Comparison of ENCODE assay signal across 28 mouse cellular contexts in genomic region chrX:12241751-12242150, GRCm38 (mm10).
A peak's percentile ranks its signal among the peaks of the same experiment; 100 is the strongest.
DNase-seq lines count a peak whose midpoint lies in the region; ATAC-seq lines count a peak whose summit lies in the region.
"Had no signal": no experiment of that assay in that cellular context is flagged by ENCODE, and none has a peak within 500 bp of the region (broad histone marks: within the 10 kb centered on the region; RNA-seq: fewer than 3 reads in every experiment).

No protein-coding gene starts in this region.

- peak; percentile 34 to 52 for DNase-seq in cerebellum, postnatal 10 days
- DNase-seq in cerebellum, adult 9-11 months: no peak
- DNase-seq in layer of hippocampus, adult 11-12 months (ENCODE audit: low spot score): peak; percentile 5
- no peak for DNase-seq in layer of hippocampus, adult 8-10 months (ENCODE audit: low spot score in 2 of 2)
- peak; percentile 30 for DNase-seq in midbrain, embryonic 14.5 days
- peak; percentile 32 for DNase-seq in brain, adult 2 months (ENCODE audit: low read depth, low spot score)
- DNase-seq: adrenal gland, postnatal 25 days; cerebellum, adult 18-20 months; cerebellum, postnatal 36 days; embryo, embryonic 11 days; gastrocnemius, postnatal 25 days; heart, adult 2 months; kidney, adult 18-20 months; liver; right cerebral cortex, postnatal 25 days; spleen, adult 18-20 months had no signal

- no peak overlapping the region for H3K4me2 ChIP-seq in midbrain, embryonic 14.5 days (ENCODE audit: low read length)
- no peak overlapping the region for H3K4me2 ChIP-seq in midbrain, embryonic 16.5 days (ENCODE audit: low read length)
- H3K4me2 ChIP-seq: heart, embryonic 13.5 days; hindbrain, embryonic 12.5 days; liver, embryonic 15.5 days; midbrain, embryonic 15.5 days had no signal

- no peaks in the 10 kb centered on the region for H3K27me3 ChIP-seq in midbrain, embryonic 14.5 days (ENCODE audit: control insufficient read depth, insufficient read depth, low read length)
- H3K27me3 ChIP-seq in midbrain, embryonic 16.5 days (ENCODE audit: control insufficient read depth, insufficient read depth, low read depth, low read length): no peaks in the 10 kb centered on the region
- H3K27me3 ChIP-seq: heart, embryonic 13.5 days; hindbrain, embryonic 12.5 days; liver, embryonic 15.5 days; megakaryocyte, embryonic 14.5 days; midbrain, embryonic 15.5 days had no signal

- H3K9ac ChIP-seq in midbrain, embryonic 14.5 days (replicated peaks; ENCODE audit: low read length): no peak overlapping the region
- H3K9ac ChIP-seq in midbrain, embryonic 16.5 days (ENCODE audit: low read depth, low read length): no peak overlapping the region
- H3K9ac ChIP-seq: heart, embryonic 13.5 days; hindbrain, embryonic 12.5 days; liver, embryonic 15.5 days; midbrain, embryonic 15.5 days had no signal

- WGBS in midbrain, embryonic 14.5 days: 46% methylated on average over 4 of the region's 4 CpGs
- WGBS in midbrain, embryonic 16.5 days: 49% methylated on average over 4 of the region's 4 CpGs

- H3K27ac ChIP-seq in midbrain, embryonic 14.5 days (replicated peaks; ENCODE audit: low read depth, low read length): no peak overlapping the region
- no peak overlapping the region for H3K27ac ChIP-seq in midbrain, embryonic 16.5 days (ENCODE audit: low read length)
- H3K27ac ChIP-seq: heart, adult 2 months; heart, embryonic 13.5 days; hindbrain, embryonic 12.5 days; left cerebral cortex, adult 2 months; limb, embryonic 10.5 days; liver, embryonic 15.5 days; midbrain, embryonic 15.5 days had no signal

- H3K36me3 ChIP-seq in midbrain, embryonic 14.5 days (ENCODE audit: control insufficient read depth, insufficient read depth, low read length): no peaks in the 10 kb centered on the region
- H3K36me3 ChIP-seq in midbrain, embryonic 16.5 days (ENCODE audit: control insufficient read depth, insufficient read depth, low read length): no peaks in the 10 kb centered on the region
- H3K36me3 ChIP-seq: heart, embryonic 13.5 days; hindbrain, embryonic 12.5 days; limb, embryonic 10.5 days; liver, embryonic 15.5 days; midbrain, embryonic 15.5 days had no signal

- no peak for ATAC-seq in midbrain, embryonic 14.5 days (ENCODE audit: low FRiP score, low TSS enrichment)
- no peak for ATAC-seq in midbrain, embryonic 16.5 days
- ATAC-seq in cerebellum, adult (ENCODE audit: insufficient number of reproducible peaks, low FRiP score, low TSS enrichment): no peak
- ATAC-seq: forebrain, embryonic 16.5 days; inflammation-experienced regulatory T-cells, adult 6 months; lung, postnatal 0 days; midbrain, embryonic 15.5 days had no signal

- H3K4me1 ChIP-seq in midbrain, embryonic 14.5 days (ENCODE audit: control insufficient read depth, insufficient read depth, low read length): no peaks in the 10 kb centered on the region
- H3K4me1 ChIP-seq in midbrain, embryonic 16.5 days (ENCODE audit: control insufficient read depth, insufficient read depth, low read length): no peaks in the 10 kb centered on the region
- H3K4me1 ChIP-seq: heart, embryonic 13.5 days; hindbrain, embryonic 12.5 days; limb, embryonic 10.5 days; liver, embryonic 15.5 days; midbrain, embryonic 15.5 days had no signal

- no peaks in the 10 kb centered on the region for H3K9me3 ChIP-seq in midbrain, embryonic 14.5 days (ENCODE audit: control insufficient read depth, low read length)
- H3K9me3 ChIP-seq in midbrain, embryonic 16.5 days (replicated peaks; ENCODE audit: control insufficient read depth, low read length, poor library complexity, severe bottlenecking): no peaks in the 10 kb centered on the region
- H3K9me3 ChIP-seq: heart, embryonic 13.5 days; hindbrain, embryonic 12.5 days; limb, embryonic 10.5 days; liver, embryonic 15.5 days; midbrain, embryonic 15.5 days had no signal

- H3K4me3 ChIP-seq in midbrain, embryonic 14.5 days (replicated peaks; ENCODE audit: low read depth, low read length): no peak overlapping the region
- no peak overlapping the region for H3K4me3 ChIP-seq in midbrain, embryonic 16.5 days (ENCODE audit: low read depth, low read length)
- H3K4me3 ChIP-seq: heart, adult 2 months; heart, embryonic 13.5 days; hindbrain, embryonic 12.5 days; left cerebral cortex, adult 2 months; limb, embryonic 10.5 days; liver, embryonic 15.5 days; megakaryocyte, embryonic 14.5 days; midbrain, embryonic 15.5 days had no signal

Comparison
In these comparisons a context has a peak if more than half of its experiments do, and no peak if none do; other contexts are left out.
1. DNase-seq: peak in cerebellum, postnatal 10 days (2 of 2), layer of hippocampus, adult 11-12 months (single experiment), midbrain, embryonic 14.5 days (single experiment) and brain, adult 2 months (single experiment); none in cerebellum, adult 9-11 months (single experiment) and layer of hippocampus, adult 8-10 months (0 of 2).